Mouse (Mus musculus): ENCODE results near the gene Ankub1. TPM values are rescaled to one million over a fixed set of nuclear protein-coding genes. Genes with fewer than 3 reads are reported as not detected.
A peak's percentile ranks its signal among the peaks of the same experiment; 100 is the strongest.

Ankub1 gene
- polyA plus RNA-seq (2015; fragmentation: Nextera tagmentation; extraction: Ambion mirVana), result 0.22 and 0.23 TPM in 2 replicates

DNA sequence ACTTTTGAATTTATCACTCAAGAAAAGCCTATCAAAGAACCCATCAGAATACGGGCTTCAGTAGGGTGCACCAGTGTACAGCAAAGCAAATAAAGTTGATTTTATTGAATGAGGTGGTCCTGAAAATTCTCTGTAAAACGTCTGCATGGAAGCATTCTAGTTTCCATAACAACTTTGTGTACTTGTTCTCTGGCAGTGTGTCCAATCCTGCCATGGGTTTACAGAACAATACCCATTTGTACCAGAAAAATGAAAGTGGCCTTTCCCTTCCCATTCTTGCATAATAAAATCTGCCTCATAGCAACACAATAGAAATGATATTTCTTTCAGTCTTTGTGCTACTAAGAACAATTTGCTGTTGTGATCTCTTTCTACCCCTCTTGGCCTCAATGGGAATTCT is at the start of gene Ankub1:
Gene Ankub1 (minus strand): TSS at position 81 of the 400 bp plus-strand sequence.
- ATAC-seq, result no peak
- WGBS, result 37% methylated on average over 2 of the region's 2 CpGs
- H3K4me1 ChIP-seq (replicated peaks), result no peaks in the 10 kb centered on the region

DNA sequence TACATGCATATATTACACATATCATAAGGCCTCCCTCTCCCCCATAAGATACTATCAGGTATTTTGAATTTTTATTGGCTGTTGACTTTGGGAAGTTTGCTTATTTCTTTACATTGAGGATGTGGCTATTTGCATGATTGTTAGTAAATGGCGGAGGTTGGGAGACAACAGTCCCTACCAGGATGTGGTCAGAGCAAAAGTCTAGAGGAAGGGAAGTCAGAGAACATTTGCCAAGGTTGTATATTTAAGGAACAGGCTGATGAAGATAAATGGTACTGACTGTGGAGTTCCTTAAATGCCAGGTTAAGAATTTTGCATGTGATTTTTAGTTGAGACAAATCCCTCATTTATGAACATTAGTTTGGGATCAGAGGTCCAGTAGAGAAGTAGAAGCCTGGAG is 47.2 kb upstream of the Ankub1 start:
- Histone ChIP-seq H3K27ac (no peak overlapping the region), H3K36me3 (no peaks in the 10 kb centered on the region), H3K4me3 (replicated peaks) (no peak overlapping the region), H3K9ac (replicated peaks) (no peak overlapping the region), H3K9me3 (no peaks in the 10 kb centered on the region), H3K4me1 (replicated peaks) (peaks cover 24% of the 10 kb centered on the region), H3K4me2 (replicated peaks) (no peak overlapping the region), H3K27me3 (no peaks in the 10 kb centered on the region)
- 100% methylated on average over 1 of the region's 1 CpGs for WGBS
- no peak for ATAC-seq

More for the DNA sequence above, at the start of gene Ankub1:
- no peaks in the 10 kb centered on the region for H3K36me3 ChIP-seq
- no peak within 1 kb of the TSS for H3K27ac ChIP-seq
- no peaks in the 10 kb centered on the region for H3K27me3 ChIP-seq
- no peak within 1 kb of the TSS for H3K4me3 ChIP-seq (replicated peaks)
- no peak within 1 kb of the TSS for H3K9ac ChIP-seq (replicated peaks)
- H3K9me3 ChIP-seq, result no peaks in the 10 kb centered on the region
- no peak within 1 kb of the TSS for H3K4me2 ChIP-seq (replicated peaks)

DNA sequence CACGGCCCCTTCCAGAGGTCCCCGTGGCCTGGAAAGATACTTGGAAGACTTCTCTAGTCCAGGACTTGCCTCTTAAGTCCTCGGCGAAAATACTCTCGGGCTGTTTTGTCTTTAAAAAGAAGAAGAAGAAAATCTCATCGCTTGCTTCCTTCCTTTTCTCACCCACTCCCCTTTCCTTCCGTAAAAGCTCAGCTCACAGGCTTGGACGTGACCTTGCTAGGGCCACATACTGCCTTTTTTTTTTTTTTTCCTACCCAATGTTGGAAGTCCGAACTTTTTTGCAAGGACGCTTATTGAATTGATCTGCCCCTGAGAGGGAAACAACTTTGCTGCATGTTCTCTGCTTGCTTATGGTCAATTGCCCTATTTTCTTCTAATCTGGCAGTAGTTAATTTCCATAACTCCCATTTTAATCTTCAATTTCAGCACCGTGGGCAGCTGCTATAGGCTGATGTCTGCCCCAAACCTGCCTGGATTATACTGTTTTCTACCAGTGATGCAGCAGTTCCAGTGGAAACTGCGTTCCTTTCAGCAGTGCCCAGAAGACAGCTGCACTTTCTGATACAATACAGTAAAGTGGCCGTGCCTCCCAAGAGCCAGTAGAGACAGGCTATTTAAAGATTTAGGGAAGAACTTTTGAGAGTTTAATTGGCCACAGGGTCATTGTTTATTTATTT is 44.0 kb upstream of the Ankub1 start:
- Histone ChIP-seq H3K27me3 (no peaks in the 10 kb centered on the region), H3K9ac (replicated peaks) (peak overlapping the region; percentile 82), H3K4me2 (replicated peaks) (peak overlapping the region; percentile 78), H3K27ac (peak overlapping the region; percentile 93), H3K4me1 (replicated peaks) (peaks cover 24% of the 10 kb centered on the region), H3K4me3 (replicated peaks) (peak overlapping the region; percentile 61), H3K9me3 (no peaks in the 10 kb centered on the region), H3K36me3 (no peaks in the 10 kb centered on the region)
- ATAC-seq, result no peak
- 1% methylated on average over 13 of the region's 13 CpGs for WGBS

DNA sequence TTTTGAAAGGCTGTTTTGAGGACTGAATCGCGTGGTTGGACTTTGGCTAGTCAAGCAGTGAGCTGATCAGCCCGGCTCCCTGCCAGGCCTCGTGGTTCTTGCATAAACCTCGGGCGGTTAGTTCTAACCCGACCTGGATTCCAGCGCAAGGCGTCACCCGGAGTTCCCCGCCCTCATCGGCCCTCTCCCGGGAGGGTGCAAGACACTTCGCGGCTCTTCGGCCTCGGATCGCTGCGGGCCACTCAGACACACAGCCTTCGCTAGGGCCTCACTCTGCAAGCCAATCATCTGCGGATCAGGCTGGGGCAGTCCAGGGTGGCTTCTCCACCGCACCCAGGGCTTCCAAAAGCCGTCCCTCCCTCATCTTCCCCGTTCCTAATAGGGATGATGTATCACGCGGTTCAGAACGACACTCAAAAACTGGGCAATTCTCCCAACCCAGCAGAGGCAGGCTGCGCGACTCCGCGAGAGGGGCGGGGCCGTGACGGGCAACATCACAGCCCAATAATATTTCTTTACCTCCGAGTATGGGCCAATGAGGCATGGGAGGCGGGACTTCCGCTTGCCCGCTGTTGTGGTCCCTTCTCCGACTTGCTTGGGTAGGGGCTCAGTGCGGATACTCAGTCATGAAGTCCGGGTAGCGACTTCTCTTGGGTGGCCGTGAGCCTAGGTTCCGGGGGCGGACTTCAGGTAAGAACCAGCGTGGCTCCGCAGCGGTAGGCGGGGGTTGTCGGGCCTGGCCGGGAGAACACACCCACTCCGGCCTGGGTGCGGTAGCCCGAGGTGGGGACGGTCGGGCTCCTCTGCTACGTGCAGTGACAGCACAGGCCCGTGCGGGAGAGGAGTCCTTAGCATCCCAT is 43.1 kb upstream of the Ankub1 start, which contains the start of gene Rnf13:
Gene Rnf13 (plus strand): TSS at position 552 of the 860 bp plus-strand sequence.
- Histone ChIP-seq H3K27me3 (no peaks in the 10 kb centered on the region), H3K36me3 (no peaks in the 10 kb centered on the region), H3K4me3 (replicated peaks) (peak within 1 kb of the TSS; percentile 61), H3K4me1 (replicated peaks) (peaks cover 24% of the 10 kb centered on the region), H3K27ac (peak within 1 kb of the TSS; percentile 93), H3K9ac (replicated peaks) (peak within 1 kb of the TSS; percentile 82), H3K9me3 (no peaks in the 10 kb centered on the region), H3K4me2 (replicated peaks) (peak within 1 kb of the TSS; percentile 78)
- peak; percentile 100 for ATAC-seq
- under 1% methylated on average over 59 of the region's 59 CpGs for WGBS

DNA sequence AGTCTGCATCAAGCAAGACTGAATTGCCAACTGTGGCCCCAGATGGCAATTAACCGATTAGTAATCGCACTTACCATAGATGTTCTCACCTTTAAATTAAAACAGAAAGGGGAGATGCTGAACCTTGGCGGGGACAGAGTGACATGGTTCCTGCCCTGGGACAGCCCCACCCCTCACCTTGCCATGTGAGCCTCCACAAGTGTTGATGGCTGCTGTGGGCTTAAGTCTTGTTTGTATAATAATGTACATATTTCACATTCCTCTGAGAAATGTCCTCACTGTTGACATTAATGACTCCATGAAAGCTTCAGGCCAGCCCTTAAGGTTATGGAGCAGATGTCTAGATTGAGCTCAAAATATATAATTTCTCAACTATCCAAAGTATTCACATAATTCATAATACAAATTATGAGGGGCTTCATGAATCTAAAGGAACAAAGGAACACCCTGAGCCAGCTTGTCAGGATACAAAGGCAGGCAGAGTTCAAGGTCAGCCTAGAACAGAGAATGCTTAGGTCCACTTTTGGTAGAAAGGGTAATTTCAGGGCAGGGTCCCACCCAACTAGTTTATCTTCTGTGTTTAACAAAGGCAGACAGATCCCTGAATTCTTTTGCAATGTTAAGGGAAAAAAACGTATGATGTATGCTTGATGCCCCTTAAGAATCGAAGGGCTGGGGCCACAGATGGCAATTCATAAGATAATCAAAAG is 39.8 kb upstream of the Ankub1 start:
- Histone ChIP-seq H3K4me2 (replicated peaks) (no peak overlapping the region), H3K4me1 (replicated peaks) (peaks cover 13% of the 10 kb centered on the region), H3K27ac (no peak overlapping the region), H3K4me3 (replicated peaks) (no peak overlapping the region), H3K9me3 (no peaks in the 10 kb centered on the region), H3K36me3 (no peaks in the 10 kb centered on the region), H3K27me3 (no peaks in the 10 kb centered on the region), H3K9ac (replicated peaks) (no peak overlapping the region)
- 83% methylated on average over 5 of the region's 5 CpGs for WGBS
- no peak for ATAC-seq

DNA sequence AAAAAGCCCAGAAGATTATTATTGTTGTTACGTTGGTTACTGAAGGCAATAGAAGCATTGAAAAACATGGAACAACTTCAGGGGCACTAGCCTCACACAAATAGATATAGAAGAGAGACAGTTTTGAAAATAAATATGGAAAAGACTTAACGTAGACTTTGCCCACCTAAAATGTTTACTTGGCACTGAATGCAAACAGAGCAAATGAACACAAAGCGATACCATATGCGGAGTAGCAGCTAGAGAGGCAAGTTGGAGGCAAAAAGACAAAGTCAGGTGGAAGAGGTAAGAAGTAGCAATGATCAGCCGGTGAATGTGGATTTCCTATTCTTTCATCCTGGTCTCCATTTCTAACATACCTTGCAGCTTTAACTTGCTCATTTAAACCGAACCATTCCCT is 21.6 kb upstream of the Ankub1 start:
- ATAC-seq, result no peak
- Histone ChIP-seq H3K27ac (no peak overlapping the region), H3K4me3 (replicated peaks) (no peak overlapping the region), H3K27me3 (no peaks in the 10 kb centered on the region), H3K4me2 (replicated peaks) (no peak overlapping the region), H3K4me1 (replicated peaks) (no peaks in the 10 kb centered on the region), H3K9me3 (no peaks in the 10 kb centered on the region), H3K9ac (replicated peaks) (no peak overlapping the region), H3K36me3 (no peaks in the 10 kb centered on the region)
- WGBS, result 89% methylated on average over 6 of the region's 6 CpGs

DNA sequence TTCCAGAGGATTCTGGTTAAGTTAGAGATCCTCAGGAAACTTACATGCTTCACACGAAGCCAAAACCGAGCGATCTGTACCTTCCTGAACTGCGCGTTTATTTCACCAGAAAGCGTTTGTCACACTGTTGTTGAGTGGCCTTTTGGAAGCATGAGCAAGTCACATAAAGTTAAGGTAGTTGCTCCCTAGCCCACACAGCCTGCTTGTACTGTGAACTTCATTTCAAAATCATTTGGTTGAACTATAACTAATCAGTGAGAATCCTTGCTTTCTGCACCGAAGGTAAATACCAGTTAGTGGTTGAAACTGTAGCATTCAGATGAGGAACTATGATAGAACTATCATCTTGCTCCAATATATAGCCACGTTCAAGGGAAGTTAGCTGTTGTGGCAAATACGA is 4.2 kb upstream of the Ankub1 start:
- Histone ChIP-seq H3K9me3 (no peaks in the 10 kb centered on the region), H3K27me3 (no peaks in the 10 kb centered on the region), H3K36me3 (no peaks in the 10 kb centered on the region), H3K9ac (replicated peaks) (no peak overlapping the region), H3K4me1 (replicated peaks) (no peaks in the 10 kb centered on the region), H3K4me3 (replicated peaks) (no peak overlapping the region), H3K27ac (no peak overlapping the region), H3K4me2 (replicated peaks) (no peak overlapping the region)
- WGBS, result 94% methylated on average over 9 of the region's 9 CpGs
- no peak for ATAC-seq

DNA sequence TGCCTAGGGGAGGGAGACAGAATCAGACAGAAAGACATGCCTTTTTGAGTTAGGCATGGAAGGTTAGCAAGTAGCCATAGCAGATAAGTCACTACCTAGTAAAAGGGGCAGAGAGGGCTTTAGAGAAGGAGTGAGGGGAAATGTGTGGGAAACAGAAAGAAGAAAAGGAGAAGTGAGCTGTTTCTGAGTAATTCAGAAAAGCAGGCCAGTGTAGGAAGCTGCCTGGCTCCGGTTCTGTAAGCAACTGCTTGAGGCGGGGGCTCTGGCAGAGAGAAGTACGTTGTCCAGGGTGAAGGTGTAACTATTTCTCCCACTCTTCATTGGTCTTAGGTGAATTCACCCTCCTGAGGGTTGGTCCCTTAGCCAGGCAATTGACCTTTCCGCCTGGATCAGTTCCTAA is 3.6 kb upstream of the Ankub1 start:
- Histone ChIP-seq H3K27ac (no peak overlapping the region), H3K4me1 (replicated peaks) (no peaks in the 10 kb centered on the region), H3K9ac (replicated peaks) (no peak overlapping the region), H3K4me3 (replicated peaks) (no peak overlapping the region), H3K9me3 (no peaks in the 10 kb centered on the region), H3K27me3 (no peaks in the 10 kb centered on the region), H3K36me3 (no peaks in the 10 kb centered on the region), H3K4me2 (replicated peaks) (no peak overlapping the region)
- WGBS, result 91% methylated on average over 4 of the region's 4 CpGs
- ATAC-seq, result no peak

DNA sequence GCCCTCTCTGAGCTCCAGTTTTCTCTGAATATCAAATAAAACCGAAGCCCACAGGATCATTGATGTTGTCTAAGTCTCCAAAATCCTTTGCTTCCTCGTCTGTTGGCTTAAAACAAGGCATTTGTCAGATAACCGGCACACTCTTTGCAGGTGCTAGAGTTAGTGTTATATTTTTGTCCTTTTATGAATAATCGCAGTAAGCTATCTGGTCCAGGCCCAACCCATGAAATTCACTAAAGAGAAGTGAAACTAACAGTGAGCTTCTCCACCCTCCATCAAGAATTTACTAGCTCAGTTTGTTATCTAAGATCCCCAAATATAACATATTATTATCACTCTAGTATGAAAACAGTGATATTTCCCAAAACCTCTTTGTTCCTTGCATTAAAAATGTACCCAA is 827 bp downstream of the Ankub1 start:
- WGBS, result 89% methylated on average over 4 of the region's 4 CpGs
- no peaks in the 10 kb centered on the region for H3K9me3 ChIP-seq
- H3K27me3 ChIP-seq, result no peaks in the 10 kb centered on the region
- no peaks in the 10 kb centered on the region for H3K36me3 ChIP-seq
- H3K27ac ChIP-seq, result no peak overlapping the region
- ATAC-seq, result no peak
- H3K4me1 ChIP-seq (replicated peaks), result no peaks in the 10 kb centered on the region
- no peak overlapping the region for H3K9ac ChIP-seq (replicated peaks)
- no peak overlapping the region for H3K4me3 ChIP-seq (replicated peaks)
- H3K4me2 ChIP-seq (replicated peaks), result no peak overlapping the region

DNA sequence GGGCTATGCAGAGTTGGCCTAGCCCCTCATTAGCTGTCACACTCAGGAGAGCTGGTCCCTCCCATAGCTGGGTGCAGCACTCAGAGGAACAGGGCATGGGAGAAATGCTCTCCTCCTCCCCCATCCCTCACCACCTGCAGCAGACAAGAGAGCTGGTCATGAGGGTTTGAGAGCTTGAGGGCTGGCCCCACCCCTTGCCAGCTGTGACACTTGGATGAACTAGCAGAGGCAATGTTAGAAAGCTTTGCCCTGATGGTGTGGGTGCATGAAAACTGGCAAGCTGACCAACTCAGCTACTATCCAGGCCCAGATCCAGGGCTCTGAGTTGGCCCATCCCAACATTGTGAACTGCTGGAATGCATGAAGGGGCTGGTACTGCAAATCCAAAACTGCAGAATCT is 14.8 kb downstream of the Ankub1 start:
- Histone ChIP-seq H3K4me1 (replicated peaks) (no peaks in the 10 kb centered on the region), H3K9ac (replicated peaks) (no peak overlapping the region), H3K27me3 (no peaks in the 10 kb centered on the region), H3K36me3 (no peaks in the 10 kb centered on the region), H3K4me3 (replicated peaks) (no peak overlapping the region), H3K4me2 (replicated peaks) (no peak overlapping the region), H3K9me3 (no peaks in the 10 kb centered on the region), H3K27ac (no peak overlapping the region)
- ATAC-seq, result no peak

DNA sequence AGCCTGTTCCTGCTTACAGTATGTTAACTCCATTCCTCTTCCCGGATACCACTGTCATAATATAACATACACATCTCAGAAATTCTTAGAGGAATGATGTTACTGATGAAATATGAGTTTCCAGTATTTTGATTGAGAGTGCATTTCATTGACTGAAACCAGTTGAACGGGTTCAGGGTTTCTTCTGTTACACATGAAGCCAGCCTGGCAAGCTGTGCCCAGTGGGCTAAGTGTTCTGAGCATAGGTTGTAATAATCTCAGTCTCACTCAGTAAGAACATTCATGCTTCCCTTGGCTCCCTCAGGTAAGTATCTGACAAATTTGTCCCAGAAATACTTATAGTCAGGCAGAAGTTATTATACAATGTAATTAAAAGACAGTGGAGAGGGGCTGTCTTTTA is 18.5 kb downstream of the Ankub1 start:
- no peaks in the 10 kb centered on the region for H3K4me1 ChIP-seq (replicated peaks)
- no peaks in the 10 kb centered on the region for H3K36me3 ChIP-seq
- no peak overlapping the region for H3K9ac ChIP-seq (replicated peaks)
- H3K27ac ChIP-seq, result no peak overlapping the region
- H3K27me3 ChIP-seq, result no peaks in the 10 kb centered on the region
- 91% methylated on average over 2 of the region's 2 CpGs for WGBS
- ATAC-seq, result no peak
- no peak overlapping the region for H3K4me2 ChIP-seq (replicated peaks)
- H3K9me3 ChIP-seq, result no peaks in the 10 kb centered on the region
- H3K4me3 ChIP-seq (replicated peaks), result no peak overlapping the region

DNA sequence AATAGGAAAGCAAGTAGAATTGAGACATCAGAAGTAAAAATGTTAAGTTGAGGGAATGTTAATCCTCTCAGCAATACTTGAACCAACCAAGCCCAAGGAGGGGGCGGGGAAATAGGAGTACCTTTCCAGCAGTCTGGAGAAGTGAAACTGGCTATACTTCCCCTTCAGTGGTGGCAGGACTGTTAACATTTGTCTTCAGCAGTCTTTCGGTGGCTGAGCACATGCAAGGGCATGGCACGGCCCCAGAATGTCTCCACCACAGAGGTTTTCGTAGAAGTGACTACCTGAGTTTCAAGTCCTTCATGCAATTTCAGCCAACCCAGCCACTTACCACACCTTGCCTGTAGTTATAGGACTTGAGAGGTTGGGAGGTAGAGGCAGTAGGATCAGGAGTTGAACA is 19.0 kb downstream of the Ankub1 start:
- WGBS, result 89% methylated on average over 4 of the region's 4 CpGs
- H3K4me1 ChIP-seq (replicated peaks), result no peaks in the 10 kb centered on the region

More for the DNA sequence above, 19.0 kb downstream of the Ankub1 start:
- no peak overlapping the region for H3K4me2 ChIP-seq (replicated peaks)
- ATAC-seq, result no peak
- no peaks in the 10 kb centered on the region for H3K27me3 ChIP-seq
- H3K9ac ChIP-seq (replicated peaks), result no peak overlapping the region
- no peaks in the 10 kb centered on the region for H3K36me3 ChIP-seq
- H3K27ac ChIP-seq, result no peak overlapping the region
- H3K9me3 ChIP-seq, result no peaks in the 10 kb centered on the region
- H3K4me3 ChIP-seq (replicated peaks), result no peak overlapping the region
